Mouse (Mus musculus) E14TG2a.4 (cell line): ENCODE results near the gene Cyp1a2.

Experiments used
- CTCF ChIP-seq: conservative IDR thresholded peaks from 2 replicates; pipeline ENCODE4 v1.5.1; 2014; ENCODE audit warnings: low read length
- POU5F1 ChIP-seq: IDR thresholded peaks from 2 replicates; pipeline ENCODE4 v1.6.1; 2014; ENCODE audit warnings: low read length, borderline replicate concordance

DNA sequence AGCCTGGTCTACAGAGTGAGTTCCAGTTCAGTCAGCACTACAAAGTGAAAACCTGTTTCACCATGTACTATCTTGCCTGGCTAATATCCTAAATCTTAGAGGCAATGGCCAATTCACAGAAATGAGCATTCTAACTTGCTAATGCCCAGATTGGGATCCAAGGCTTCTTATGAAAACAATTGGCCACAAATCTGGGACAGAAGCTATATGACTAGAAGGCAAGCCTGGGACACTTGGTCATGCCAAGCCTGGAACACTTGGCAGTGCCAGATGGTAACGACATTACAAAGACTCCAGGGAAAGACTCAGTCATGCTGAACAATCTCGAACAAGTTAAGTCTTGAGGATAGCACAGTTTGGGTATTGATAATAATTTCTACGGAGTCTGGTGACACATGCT, 23.0 kb upstream of the Cyp1a2 start:
- TF ChIP-seq CTCF (no peak), POU5F1 (no peak)
